In genomic region chr10:111719632-111720031, GRCm38 (mm10) we compare ENCODE assay signal across 9 mouse cellular contexts.
A peak's percentile ranks its signal among the peaks of the same experiment; 100 is the strongest.
DNase-seq lines count a peak whose midpoint lies in the region; TF ChIP-seq lines count a peak whose summit lies in the region.
"Had no signal": no experiment of that assay in that cellular context is flagged by ENCODE, and none has a peak within 500 bp of the region (broad histone marks: within the 10 kb centered on the region; RNA-seq: fewer than 3 reads in every experiment).

No protein-coding gene starts in this region.

- intact Hi-C loops in gastrocnemius, adult 2 months (cut with DNase I): no loop called here
- intact Hi-C loops in left cerebral cortex, postnatal 36 days (cut with DNase I): no loop called here

- no peak for TF ChIP-seq POLR2A in lung, adult 2 months (IDR thresholded peaks at IDR 0.05; ENCODE audit: borderline replicate concordance, extremely low read depth, low read depth, low read length)

- no peak for TF ChIP-seq CTCF in gastrocnemius, adult 2 months (IDR thresholded peaks at IDR 0.05)
- TF ChIP-seq CTCF in lung, adult 2 months (IDR thresholded peaks at IDR 0.05; ENCODE audit: insufficient read depth, low read length): no peak

- no peaks in the 10 kb centered on the region; the same call in 1 of the 2 replicates for H3K4me1 ChIP-seq in lung, adult 2 months (ENCODE audit: control insufficient read depth, insufficient read depth, low read length)

- peak; percentile 15 for DNase-seq in gastrocnemius, adult 18-20 months (ENCODE audit: low spot score)
- DNase-seq in gastrocnemius, adult 2 months: no peak
- DNase-seq in lung, postnatal 10 days: peak; percentile 56
- no peak for DNase-seq in lung, adult 2 months
- DNase-seq in kidney, adult 9 months: peak; percentile 37
- peak; percentile 77 to 81 for DNase-seq in urinary bladder, postnatal 36 days (ENCODE audit: low spot score in 2 of 2)
- no peak for DNase-seq in left cerebral cortex, postnatal 36 days (ENCODE audit: low spot score in 2 of 2)
- no peak for DNase-seq in spleen, adult 18-20 months

- 42% methylated on average over 5 of the region's 5 CpGs for WGBS in lung, adult 2 months

- no peak overlapping the region for H3K4me3 ChIP-seq in gastrocnemius, adult 2 months
- no peak overlapping the region for H3K4me3 ChIP-seq in lung, adult 2 months (replicated peaks; ENCODE audit: extremely low read depth, low read depth, low read length)

- no peak overlapping the region for H3K27ac ChIP-seq in gastrocnemius, adult 2 months
- H3K27ac ChIP-seq: liver, embryonic 14.5 days had no signal

Comparison
In these comparisons a context has a peak if more than half of its experiments do, and no peak if none do; other contexts are left out.
1. DNase-seq: peak in gastrocnemius, adult 18-20 months (single experiment), lung, postnatal 10 days (single experiment), kidney, adult 9 months (single experiment) and urinary bladder, postnatal 36 days (2 of 2); none in gastrocnemius, adult 2 months (single experiment), lung, adult 2 months (single experiment), left cerebral cortex, postnatal 36 days (0 of 2) and spleen, adult 18-20 months (0 of 2).